Comparison of ENCODE assay signal across 26 mouse cellular contexts in genomic region chr5:52636923-52637322, GRCm38 (mm10).
"Had no signal": no experiment of that assay in that cellular context is flagged by ENCODE, and none has a peak within 500 bp of the region (broad histone marks: within the 10 kb centered on the region; RNA-seq: fewer than 3 reads in every experiment).

No protein-coding gene starts in this region.

- H3K9ac ChIP-seq: heart, embryonic 12.5 days; hindbrain, embryonic 12.5 days; hindbrain, embryonic 15.5 days; kidney, embryonic 15.5 days; limb, embryonic 13.5 days; limb, embryonic 15.5 days; liver, embryonic 12.5 days; liver, embryonic 14.5 days had no signal

- H3K27ac ChIP-seq: gastrocnemius, adult 2 months; heart, adult 2 months; heart, embryonic 10.5 days; hindbrain, embryonic 10.5 days; hindbrain, embryonic 12.5 days; hindbrain, embryonic 15.5 days; hindbrain, postnatal 0 days; kidney, embryonic 15.5 days; kidney, postnatal 0 days; limb, embryonic 13.5 days; limb, embryonic 15.5 days; liver, embryonic 12.5 days; liver, embryonic 14.5 days had no signal

- ATAC-seq: hindbrain, postnatal 0 days; intestine, embryonic 16.5 days; liver, embryonic 12.5 days had no signal

- H3K4me2 ChIP-seq: heart, embryonic 12.5 days; hindbrain, embryonic 12.5 days; hindbrain, embryonic 15.5 days; kidney, embryonic 15.5 days; limb, embryonic 13.5 days; limb, embryonic 15.5 days; liver, embryonic 12.5 days had no signal

- H3K4me3 ChIP-seq: gastrocnemius, adult 2 months; heart, adult 2 months; heart, embryonic 10.5 days; heart, embryonic 12.5 days; hindbrain, embryonic 10.5 days; hindbrain, embryonic 12.5 days; hindbrain, embryonic 15.5 days; kidney, embryonic 15.5 days; limb, embryonic 13.5 days; limb, embryonic 15.5 days; liver, embryonic 12.5 days had no signal

- H3K4me1 ChIP-seq: heart, embryonic 12.5 days; hindbrain, embryonic 10.5 days; hindbrain, embryonic 12.5 days; hindbrain, embryonic 15.5 days; limb, embryonic 13.5 days; limb, embryonic 15.5 days had no signal

- H3K27me3 ChIP-seq: heart, embryonic 12.5 days; hindbrain, embryonic 12.5 days; hindbrain, embryonic 15.5 days; kidney, embryonic 15.5 days; limb, embryonic 13.5 days; limb, embryonic 15.5 days; liver, embryonic 12.5 days had no signal

- DNase-seq: gastrocnemius, adult 2 months; gastrocnemius, postnatal 10 days; gastrocnemius, postnatal 25 days; heart, postnatal 10 days; heart, postnatal 4 days; kidney, adult 11 months; kidney, adult 8-10 months; kidney, postnatal 14 days; kidney, postnatal 36 days; layer of hippocampus, adult 9-11 months; layer of hippocampus, postnatal 36 days; left cerebral cortex, postnatal 4 days had no signal

- H3K9me3 ChIP-seq: heart, embryonic 10.5 days; heart, embryonic 12.5 days; hindbrain, embryonic 10.5 days; hindbrain, embryonic 12.5 days; hindbrain, embryonic 15.5 days; kidney, embryonic 15.5 days; limb, embryonic 13.5 days; limb, embryonic 15.5 days; liver, embryonic 12.5 days had no signal

- H3K36me3 ChIP-seq: hindbrain, embryonic 15.5 days had no signal
